Mouse (Mus musculus) midbrain, embryonic 16.5 days (tissue): Measurements from ENCODE around the gene Vipas39. TPM values are rescaled to one million over a fixed set of nuclear protein-coding genes. Genes with fewer than 3 reads are reported as not detected.

Experiments
- ATAC-seq: fragments of 200-750 bp; cut with Nextera tagmentation; 2 replicates; pipeline ENCODE4 v1.8.0; 2017; ENCODE audit warnings: moderate TSS enrichment
- H3K27ac ChIP-seq: fragments of 300-500 bp; sonication (generic); 2 replicates; pipeline ENCODE4 v1.5.1; 2014; ENCODE audit warnings: mild to moderate bottlenecking, low read length, mixed read lengths
- H3K27me3 ChIP-seq: fragments of 300-500 bp; sonication (generic); 2 replicates; pipeline ENCODE4 v1.6.1; 2014; ENCODE audit warnings: low read depth, low read length, mixed read lengths; ENCODE audit not compliant: control insufficient read depth, insufficient read depth
- H3K36me3 ChIP-seq: fragments of 300-500 bp; sonication (generic); 2 replicates; pipeline ENCODE4 v1.6.1; 2014; ENCODE audit warnings: mild to moderate bottlenecking, low read length, moderate library complexity, mixed read lengths; ENCODE audit not compliant: control insufficient read depth, insufficient read depth
- H3K4me1 ChIP-seq: fragments of 300-500 bp; sonication (generic); 2 replicates; pipeline ENCODE4 v1.6.1; 2014; ENCODE audit warnings: mild to moderate bottlenecking, low read length, mixed read lengths; ENCODE audit not compliant: control insufficient read depth, insufficient read depth
- H3K4me2 ChIP-seq: fragments of 300-500 bp; sonication (generic); 2 replicates; pipeline ENCODE4 v1.6.1; 2014; ENCODE audit warnings: mild to moderate bottlenecking, low read length, mixed read lengths
- H3K4me3 ChIP-seq: fragments of 300-500 bp; sonication (generic); 2 replicates; pipeline ENCODE4 v1.5.1; 2014; ENCODE audit warnings: low read depth, mild to moderate bottlenecking, low read length, moderate library complexity, mixed read lengths
- H3K9ac ChIP-seq: fragments of 300-500 bp; sonication (generic); 2 replicates; pipeline ENCODE4 v1.6.1; 2014; ENCODE audit warnings: low read depth, low read length, mixed read lengths
- H3K9me3 ChIP-seq: fragments of 300-500 bp; sonication (generic); replicated peaks from 2 replicates; pipeline ENCODE4 v1.6.1; 2014; ENCODE audit warnings: mild to moderate bottlenecking, low read length, mixed read lengths; ENCODE audit not compliant: control insufficient read depth, poor library complexity, severe bottlenecking
- WGBS: fragments of 180-500 bp; shearing (Covaris S2); extraction: QIAGEN DNeasy Blood & Tissue Kit; methylation state at CpG from one replicate; pipeline ENCODE4 v1.1.7; 2014; 5-methylcytosine and 5-hydroxymethylcytosine counted together
- microRNA-seq: library from miRNA; unstranded; fragments of <30 nt; microRNA quantifications from one replicate; pipeline ENCODE4, GENCODE M21; 2017
- polyA plus RNA-seq: library from polyadenylated mRNA; unstranded; fragments of >200 nt; fragmentation: Nextera tagmentation; extraction: Ambion mirVana; gene quantifications from 2 replicates; pipeline ENCODE4 v1.2.1, GENCODE M21; 2015

Vipas39 gene
- polyA plus RNA-seq, 1 experiment from 2014 or later = 58.2 TPM

- no peak overlapping the region for H3K27ac ChIP-seq
- H3K9ac ChIP-seq = no peak overlapping the region
- H3K9me3 ChIP-seq = no peaks in the 10 kb centered on the region
- no peaks in the 10 kb centered on the region for H3K27me3 ChIP-seq
- ATAC-seq = no peak
- H3K36me3 ChIP-seq = no peaks in the 10 kb centered on the region
- H3K4me3 ChIP-seq = no peak overlapping the region
- no peak overlapping the region for H3K4me2 ChIP-seq
- H3K4me1 ChIP-seq = peaks cover 13% of the 10 kb centered on the region
Measured at GRCm38 (mm10) chr12:87196310-87196709, 69.7 kb downstream of the Vipas39 start.

DNA sequence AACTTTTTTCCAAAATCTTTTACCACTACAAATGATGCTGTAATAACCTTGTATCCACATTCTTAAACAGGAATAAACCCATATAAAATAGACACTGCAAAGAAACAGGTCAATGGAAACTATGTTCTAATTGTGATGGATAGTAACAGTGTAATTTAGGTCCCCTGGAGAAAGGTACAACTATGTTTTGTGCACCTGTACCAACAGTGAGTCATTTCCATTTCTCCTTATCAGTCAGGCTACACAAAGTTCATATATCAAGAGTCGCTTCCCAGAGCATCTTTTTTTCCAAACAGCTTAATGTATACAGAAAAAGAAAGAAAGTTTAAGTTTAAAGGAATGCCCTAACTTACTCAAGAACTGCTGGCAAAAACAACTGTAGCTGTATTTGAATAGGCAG is 71.0 kb downstream of the Vipas39 start:
- H3K9me3 ChIP-seq = no peaks in the 10 kb centered on the region
- H3K4me3 ChIP-seq = no peak overlapping the region
- ATAC-seq = no peak
- no peak overlapping the region for H3K9ac ChIP-seq
- H3K4me2 ChIP-seq = no peak overlapping the region
- H3K36me3 ChIP-seq = no peaks in the 10 kb centered on the region
- no peak overlapping the region for H3K27ac ChIP-seq
- H3K4me1 ChIP-seq = peaks cover 13% of the 10 kb centered on the region
- 95% methylated on average over 1 of the region's 1 CpGs for WGBS
- no peaks in the 10 kb centered on the region for H3K27me3 ChIP-seq

DNA sequence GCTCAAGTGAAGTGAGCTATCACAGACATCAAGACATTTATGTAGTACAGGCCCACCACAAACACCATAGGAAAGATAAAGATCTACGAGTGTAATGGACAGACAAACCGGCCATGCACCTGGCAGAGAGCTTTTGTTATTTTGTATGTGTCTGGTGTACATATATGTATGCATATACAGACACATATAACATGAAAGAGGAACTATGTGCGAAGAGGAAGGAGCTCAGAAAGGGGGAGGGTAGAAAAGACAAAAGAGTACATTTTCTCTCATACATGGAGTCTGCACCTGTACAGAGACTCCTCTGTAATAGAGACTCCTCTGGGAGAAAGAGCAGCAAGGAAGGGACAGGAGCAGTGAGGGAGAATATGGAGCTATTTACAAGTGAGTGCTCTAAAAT is 73.0 kb downstream of the Vipas39 start:
- Histone ChIP-seq H3K4me2 (no peak overlapping the region), H3K36me3 (no peaks in the 10 kb centered on the region), H3K4me3 (no peak overlapping the region), H3K27ac (no peak overlapping the region), H3K9me3 (no peaks in the 10 kb centered on the region), H3K9ac (no peak overlapping the region), H3K27me3 (no peaks in the 10 kb centered on the region), H3K4me1 (peaks cover 2% of the 10 kb centered on the region; the same call in 1 of the 2 replicates)
- WGBS = 95% methylated on average over 3 of the region's 3 CpGs
- ATAC-seq = no peak

Small RNAs within 50 kb of the gene (microRNA-seq; reads per million reads assigned to microRNA genes)
- not detected for gene Gm47293

Other genes starting within 250 kb of the Vipas39 start
- gene Tmem63c, start 244.9 kb downstream of the Vipas39 start, polyA plus RNA-seq = 12.9 and 13.7 TPM in 2 replicates
- gene Ngb, start 163.7 kb downstream of the Vipas39 start, polyA plus RNA-seq = 8.5 and 10.8 TPM in 2 replicates
- gene Gstz1, start 119.1 kb downstream of the Vipas39 start, polyA plus RNA-seq = 25.1 and 31.5 TPM in 2 replicates
- gene Pomt2, start 118.3 kb downstream of the Vipas39 start, polyA plus RNA-seq = 15.6 and 16.1 TPM in 2 replicates
- gene Samd15, start 66.5 kb downstream of the Vipas39 start, polyA plus RNA-seq = 2.2 and 2.6 TPM in 2 replicates
- gene Tmed8, start 65.8 kb downstream of the Vipas39 start, polyA plus RNA-seq = 5.2 and 6.0 TPM in 2 replicates
- 0.65 and 1.9 TPM in 2 replicates for gene Noxred1, start 27.5 kb downstream of the Vipas39 start, polyA plus RNA-seq
- 208 and 217 TPM in 2 replicates for gene Ahsa1, start 223 bp upstream of the Vipas39 start, polyA plus RNA-seq
- gene Ism2, start 33.4 kb upstream of the Vipas39 start, polyA plus RNA-seq = 2.1 and 2.2 TPM in 2 replicates
- gene Sptlc2, start 122.1 kb upstream of the Vipas39 start, polyA plus RNA-seq = 72.8 and 75.0 TPM in 2 replicates
- 195 and 209 TPM in 2 replicates for gene Slirp, start 177.6 kb upstream of the Vipas39 start, polyA plus RNA-seq
- gene Alkbh1, start 177.8 kb upstream of the Vipas39 start, polyA plus RNA-seq = 40.7 and 41.8 TPM in 2 replicates
- 93.1 and 103 TPM in 2 replicates for gene Snw1, start 206.0 kb upstream of the Vipas39 start, polyA plus RNA-seq
- not detected in 2 replicates for gene Gm5788, start 228.5 kb upstream of the Vipas39 start, polyA plus RNA-seq
- gene Gm8300, start 248.1 kb upstream of the Vipas39 start, polyA plus RNA-seq = not detected in 2 replicates